Mouse (Mus musculus) liver, adult 2 months (tissue): ENCODE results near the gene Abcg4. TPM values are rescaled to one million over a fixed set of nuclear protein-coding genes. Genes with fewer than 3 reads are reported as not detected.

Experiments used
- DNase-seq: peaks from one replicate; pipeline ENCODE4 v3.0.0-alpha.2; 2011; ENCODE audit warnings: low read depth, low spot score; ENCODE audit errors: extremely low read depth
- H3K27ac ChIP-seq: fragments of 200-500 bp; replicated peaks from 2 replicates; pipeline ENCODE4 v1.5.1; 2012; ENCODE audit warnings: low read depth, mild to moderate bottlenecking, control low read depth, inconsistent platforms, low read length; ENCODE audit not compliant: insufficient read depth
- H3K27me3 ChIP-seq: fragments of 200-500 bp; 2 replicates; pipeline ENCODE4 v1.6.1; 2012; ENCODE audit warnings: mild to moderate bottlenecking, moderate library complexity, low read length, inconsistent platforms; ENCODE audit not compliant: control insufficient read depth, insufficient read depth
- H3K36me3 ChIP-seq: fragments of 200-500 bp; 2 replicates; pipeline ENCODE4 v1.6.1; 2012; ENCODE audit warnings: low read length, inconsistent platforms; ENCODE audit not compliant: control insufficient read depth, insufficient read depth
- H3K4me1 ChIP-seq: fragments of 200-500 bp; 2 replicates; pipeline ENCODE4 v1.6.1; 2011; ENCODE audit warnings: low read length; ENCODE audit not compliant: control insufficient read depth, insufficient read depth
- H3K4me3 ChIP-seq: fragments of 200-500 bp; 2 replicates; pipeline ENCODE4 v1.5.1; 2011; ENCODE audit warnings: low read depth, mild to moderate bottlenecking, control low read depth, low read length, moderate library complexity; ENCODE audit not compliant: insufficient read depth
- H3K79me2 ChIP-seq: fragments of 200-500 bp; 2 replicates; pipeline ENCODE4 v1.6.1; 2012; ENCODE audit warnings: inconsistent platforms, mild to moderate bottlenecking, low read length, moderate library complexity; ENCODE audit not compliant: control insufficient read depth, insufficient read depth
- H3K9ac ChIP-seq: fragments of 200-500 bp; 2 replicates; pipeline ENCODE4 v1.6.1; 2012; ENCODE audit warnings: low read depth, mild to moderate bottlenecking, control low read depth, inconsistent platforms, low read length
- CTCF ChIP-seq: fragments of 200-500 bp; IDR thresholded peaks from 2 replicates; pipeline ENCODE4 v1.5.1; 2011; ENCODE audit warnings: low read depth, low read length, control low read depth
- POLR2A ChIP-seq: fragments of 200-500 bp; IDR thresholded peaks from 2 replicates; pipeline ENCODE4 v1.6.1; 2011; ENCODE audit warnings: low read length, control low read depth; ENCODE audit not compliant: insufficient read depth; ENCODE audit errors: extremely low read depth
- WGBS: fragments of 180-500 bp; shearing (Covaris S2); methylation state at CpG from one replicate; pipeline ENCODE4 v1.1.7; 2018; 5-methylcytosine and 5-hydroxymethylcytosine counted together
- polyA plus RNA-seq: library from polyadenylated mRNA; depleted of rRNA; stranded (reverse); fragments of >200 nt; gene quantifications from 2 replicates; pipeline ENCODE4 v1.2.3, GENCODE M21; 2012
- total RNA-seq: library from RNA; depleted of rRNA; stranded (reverse); fragments of >200 nt; gene quantifications from 2 replicates; pipeline ENCODE4 v1.2.3, GENCODE M21; 2014

The Abcg4 gene
- total and polyA plus RNA-seq, 2 experiments = 0.11 TPM; not detected in 1

DNA sequence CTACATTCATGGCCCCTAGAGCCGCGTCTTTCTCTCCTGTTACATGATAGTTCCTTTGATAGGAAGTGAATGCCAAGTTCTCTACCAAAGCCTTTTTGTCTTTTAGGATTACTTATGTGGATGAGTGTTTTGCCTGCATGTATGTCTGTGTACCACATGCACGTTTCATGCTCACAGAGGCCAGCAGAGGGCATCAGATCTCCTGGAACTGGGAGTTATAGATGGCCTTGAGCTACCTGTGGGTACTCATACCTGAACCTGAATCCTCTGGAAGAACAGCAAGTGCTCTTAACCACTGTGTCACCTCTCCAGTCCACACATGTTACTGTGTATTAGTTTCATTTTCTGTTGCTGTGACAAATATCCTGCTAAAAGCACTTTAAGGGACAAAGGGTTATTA, 4.1 kb upstream of the Abcg4 start:
- peaks cover 4% of the 10 kb centered on the region; the same call in 1 of the 2 replicates for H3K4me1 ChIP-seq
- H3K4me3 ChIP-seq = no peak overlapping the region
- H3K9ac ChIP-seq = no peak overlapping the region
- 70% methylated on average over 3 of the region's 3 CpGs for WGBS
- no peaks in the 10 kb centered on the region for H3K79me2 ChIP-seq
- H3K36me3 ChIP-seq = peaks cover 26% of the 10 kb centered on the region
- no peak for TF ChIP-seq POLR2A
- peak; percentile 52; the same call in 1 of the 2 replicates for TF ChIP-seq CTCF
- peaks cover 7% of the 10 kb centered on the region for H3K27me3 ChIP-seq
- H3K27ac ChIP-seq = no peak overlapping the region
- DNase-seq = peak; percentile 61

DNA sequence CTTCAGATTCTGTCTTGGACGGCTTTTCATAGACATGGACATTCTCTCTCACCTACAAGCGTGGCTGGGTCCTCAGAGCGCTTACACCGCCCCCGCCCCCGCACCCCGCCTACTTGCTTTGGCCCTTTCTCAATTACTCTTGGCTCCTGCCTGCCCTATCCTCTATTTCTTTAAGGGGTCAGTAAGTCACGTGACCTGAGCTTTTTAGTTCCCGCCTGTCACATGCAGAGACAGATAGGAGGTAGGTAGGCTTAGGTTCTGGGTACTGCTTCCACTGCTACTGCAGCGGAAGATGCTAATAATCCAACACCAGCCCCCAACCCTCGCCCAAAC, 510 bp upstream of the Abcg4 start:
- TF ChIP-seq CTCF = no peak
- TF ChIP-seq POLR2A = no peak
- Histone ChIP-seq H3K4me3 (no peak overlapping the region), H3K27me3 (peaks cover 13% of the 10 kb centered on the region), H3K36me3 (peaks cover 4% of the 10 kb centered on the region; the same call in 1 of the 2 replicates), H3K27ac (no peak overlapping the region), H3K9ac (no peak overlapping the region), H3K79me2 (no peaks in the 10 kb centered on the region), H3K4me1 (peaks cover 4% of the 10 kb centered on the region; the same call in 1 of the 2 replicates)
- DNase-seq = no peak
- 22% methylated on average over 11 of the region's 11 CpGs for WGBS

DNA sequence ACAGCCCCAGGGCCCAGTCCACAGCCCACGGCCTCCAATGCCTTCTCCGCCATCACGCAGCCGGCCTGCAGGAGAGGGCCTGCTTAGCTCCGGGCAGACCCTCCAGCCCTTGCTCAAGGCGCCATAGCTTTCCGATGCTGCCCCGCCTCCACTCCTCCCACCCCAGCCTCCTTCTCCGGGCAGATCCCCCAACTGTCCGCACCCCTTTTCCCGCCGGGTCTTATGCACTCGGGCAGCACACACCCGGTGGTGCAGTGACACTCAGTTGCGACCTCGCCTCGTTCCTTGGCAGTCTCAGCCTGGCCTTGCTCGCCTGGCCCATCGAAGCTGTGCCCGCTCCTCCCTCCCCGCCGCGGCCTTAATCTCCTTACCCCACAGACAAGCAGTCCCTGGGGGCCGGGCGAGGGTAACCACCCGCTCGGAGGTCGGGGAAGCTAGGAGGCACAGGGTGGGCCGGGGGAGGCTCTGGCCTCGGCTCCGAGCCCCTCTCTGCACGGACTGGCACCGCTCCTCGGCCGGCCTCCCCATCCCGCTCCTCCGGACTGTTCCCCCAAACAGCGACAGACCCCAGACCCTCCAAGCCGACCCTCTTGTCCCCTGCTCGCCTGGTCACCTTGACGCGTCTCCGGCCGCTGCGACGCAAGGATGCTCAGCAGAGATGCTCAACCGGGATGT, 877 bp downstream of the Abcg4 start:
- Histone ChIP-seq H3K4me3 (peak overlapping the region; percentile 31; the same call in 1 of the 2 replicates), H3K27me3 (peaks cover 13% of the 10 kb centered on the region), H3K36me3 (0 out of 2 replicates have a peak, but pooled peaks cover 2% of the 10 kb centered on the region), H3K9ac (peak overlapping the region; percentile 14; the same call in 1 of the 2 replicates), H3K79me2 (no peaks in the 10 kb centered on the region), H3K27ac (no peak overlapping the region), H3K4me1 (peaks cover 4% of the 10 kb centered on the region; the same call in 1 of the 2 replicates)
- no peak for DNase-seq
- 10% methylated on average over 45 of the region's 47 CpGs for WGBS
- TF ChIP-seq POLR2A = no peak
- TF ChIP-seq CTCF = no peak

DNA sequence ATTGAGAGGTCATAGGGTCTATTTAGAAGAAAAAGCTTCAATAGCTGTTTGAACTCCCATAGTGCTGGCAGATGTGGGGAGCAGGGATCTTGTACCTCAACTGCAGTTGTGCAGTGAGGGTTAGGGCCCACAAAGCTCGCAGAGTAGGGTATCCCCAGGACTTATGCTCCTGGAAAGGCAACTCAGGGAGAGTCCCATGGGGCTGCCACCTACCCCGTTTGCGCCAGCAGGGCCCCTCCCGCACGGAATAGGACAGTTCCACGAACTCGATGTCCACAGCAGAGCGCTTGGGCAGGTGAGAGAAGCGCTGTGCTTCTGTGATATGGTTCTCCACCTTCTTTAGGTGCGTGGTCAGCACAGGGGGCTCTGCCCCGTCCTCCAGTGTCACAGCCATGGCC, 1.4 kb downstream of the Abcg4 start:
- DNase-seq = no peak
- no peak overlapping the region for H3K27ac ChIP-seq
- H3K9ac ChIP-seq = no peak overlapping the region
- H3K4me1 ChIP-seq = peaks cover 4% of the 10 kb centered on the region; the same call in 1 of the 2 replicates
- no peaks in the 10 kb centered on the region for H3K36me3 ChIP-seq
- no peak overlapping the region for H3K4me3 ChIP-seq
- no peaks in the 10 kb centered on the region for H3K79me2 ChIP-seq
- TF ChIP-seq POLR2A (no peak), CTCF (no peak)
- WGBS = 40% methylated on average over 11 of the region's 11 CpGs
- H3K27me3 ChIP-seq = peaks cover 13% of the 10 kb centered on the region

DNA sequence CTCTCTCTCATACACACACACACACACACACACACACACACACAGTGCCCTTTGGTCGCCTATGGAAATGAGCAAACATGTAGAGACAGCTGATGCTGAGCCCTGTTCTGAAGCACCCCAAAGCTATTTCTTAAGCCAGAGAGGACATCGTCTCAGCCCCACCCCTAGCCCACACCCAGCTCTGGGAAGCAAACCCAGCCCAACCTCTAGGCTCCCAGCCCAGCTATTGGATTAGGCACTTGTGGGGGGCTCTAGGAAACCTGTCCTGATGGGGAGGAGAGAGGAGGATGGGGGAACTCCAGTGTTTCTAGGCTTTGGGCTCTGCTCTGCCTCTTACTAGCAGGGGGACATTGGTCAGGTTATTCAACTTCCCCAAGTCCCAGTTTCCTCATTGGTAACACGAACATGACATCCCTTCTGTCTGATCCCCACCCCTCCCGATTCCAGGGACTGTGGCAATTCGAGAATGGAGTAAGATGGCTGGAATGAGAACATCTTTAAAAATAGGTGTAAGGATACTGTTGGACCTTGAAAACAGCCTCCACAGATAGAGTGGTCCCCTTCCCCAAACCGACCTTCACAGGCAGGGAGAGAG, 2.1 kb downstream of the Abcg4 start:
- no peaks in the 10 kb centered on the region for H3K36me3 ChIP-seq
- no peak overlapping the region for H3K4me3 ChIP-seq
- 25% methylated on average over 6 of the region's 6 CpGs for WGBS
- H3K27me3 ChIP-seq = peaks cover 13% of the 10 kb centered on the region
- peaks cover 4% of the 10 kb centered on the region; the same call in 1 of the 2 replicates for H3K4me1 ChIP-seq
- H3K27ac ChIP-seq = no peak overlapping the region
- no peak for TF ChIP-seq CTCF
- TF ChIP-seq POLR2A = no peak
- H3K79me2 ChIP-seq = no peaks in the 10 kb centered on the region
- DNase-seq = no peak
- no peak overlapping the region for H3K9ac ChIP-seq

DNA sequence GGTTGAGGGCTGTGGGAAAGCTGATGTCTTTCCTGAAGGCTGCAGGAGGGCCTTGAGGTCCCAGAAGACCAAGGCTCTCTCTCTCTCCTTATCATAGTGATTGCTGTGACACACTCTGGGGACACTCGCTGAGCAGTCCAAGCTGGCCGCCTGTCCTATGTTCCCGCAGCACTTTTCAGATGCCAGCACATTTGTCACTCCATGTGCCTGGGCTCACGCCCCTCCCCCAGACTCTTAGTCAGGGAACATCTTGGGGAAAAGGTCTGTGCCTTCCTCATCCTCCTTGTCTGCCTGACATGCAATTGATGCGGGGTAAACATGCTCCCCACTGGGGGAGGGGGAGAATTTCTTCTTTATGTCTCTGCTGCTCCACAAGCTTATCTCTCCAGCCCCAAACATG, 5.2 kb downstream of the Abcg4 start:
- Histone ChIP-seq H3K79me2 (no peaks in the 10 kb centered on the region), H3K36me3 (no peaks in the 10 kb centered on the region), H3K27me3 (peaks cover 13% of the 10 kb centered on the region), H3K4me3 (no peak overlapping the region), H3K4me1 (0 out of 2 replicates have a peak, but pooled peaks cover 4% of the 10 kb centered on the region), H3K9ac (no peak overlapping the region), H3K27ac (no peak overlapping the region)
- 69% methylated on average over 5 of the region's 5 CpGs for WGBS
- no peak for DNase-seq
- TF ChIP-seq POLR2A = no peak
- TF ChIP-seq CTCF = no peak
